Mouse (Mus musculus) skeletal muscle tissue, adult 2 months (tissue): ENCODE measurements at regions not wholly inside any gene's neighbourhood (a gene's known extent, or its start where the extent isn't known, plus 50 kb on each side); places are given as distances from the start of the nearest gene placed in this dataset.

Experiments
- DNase-seq: peaks from one replicate; pipeline ENCODE4 v3.0.0-alpha.2; 2012; ENCODE audit warnings: low read depth, low spot score

DNA sequence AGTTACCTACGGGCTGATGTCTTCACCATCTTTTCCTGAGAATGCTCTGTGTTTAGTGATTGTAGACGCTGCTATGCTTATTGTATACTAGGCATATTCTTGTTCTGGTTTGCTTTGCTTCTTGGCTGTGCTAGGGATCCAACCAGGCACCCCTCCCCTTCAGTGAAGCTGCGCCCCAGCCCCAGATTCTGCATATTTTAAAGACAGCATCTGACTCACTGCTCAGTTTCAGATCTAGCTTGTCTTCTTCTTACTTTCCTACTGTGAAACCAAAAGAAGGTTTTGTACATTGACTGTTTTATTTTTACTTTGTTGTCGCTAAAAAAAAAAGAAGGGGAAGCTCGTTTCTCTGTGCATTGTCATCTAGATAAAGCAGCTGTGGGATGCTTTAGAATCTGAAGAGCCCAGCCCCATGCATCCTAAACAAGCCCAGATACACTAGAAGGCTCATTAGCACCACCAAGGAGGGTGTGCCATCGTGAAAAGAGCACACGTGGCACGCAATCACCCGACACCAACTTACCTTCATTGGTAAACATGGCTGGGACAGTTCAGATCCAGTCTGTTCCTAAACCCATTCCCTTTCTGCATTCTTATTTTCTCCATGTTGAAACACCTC, 83.7 kb upstream of the Phyhipl start:
- DNase-seq = no peak

- DNase-seq = no peak
Observed at GRCm38 (mm10) chr10:70738686-70739085, 82.9 kb upstream of the Phyhipl start.

DNA sequence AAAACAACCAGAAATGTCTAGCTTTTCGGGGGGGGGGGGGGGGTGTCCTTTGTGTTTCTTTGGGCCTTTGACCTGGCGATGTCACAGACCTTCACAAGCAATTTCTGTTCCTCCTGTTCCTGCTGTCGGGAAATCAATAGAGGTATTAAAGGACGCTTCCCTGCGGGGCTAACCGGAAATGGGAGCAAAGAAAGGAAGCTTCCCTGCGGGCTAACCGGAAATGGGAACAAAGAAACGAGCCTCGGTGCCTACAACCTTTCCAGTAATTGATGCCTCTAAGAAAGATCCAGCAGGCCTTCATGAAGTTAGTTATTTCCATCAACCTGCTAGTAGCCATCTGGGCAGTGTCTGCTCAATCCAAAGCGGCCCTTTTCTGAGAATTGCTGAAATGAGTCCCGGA, 78.2 kb upstream of the Phyhipl start:
- DNase-seq = no peak

DNA sequence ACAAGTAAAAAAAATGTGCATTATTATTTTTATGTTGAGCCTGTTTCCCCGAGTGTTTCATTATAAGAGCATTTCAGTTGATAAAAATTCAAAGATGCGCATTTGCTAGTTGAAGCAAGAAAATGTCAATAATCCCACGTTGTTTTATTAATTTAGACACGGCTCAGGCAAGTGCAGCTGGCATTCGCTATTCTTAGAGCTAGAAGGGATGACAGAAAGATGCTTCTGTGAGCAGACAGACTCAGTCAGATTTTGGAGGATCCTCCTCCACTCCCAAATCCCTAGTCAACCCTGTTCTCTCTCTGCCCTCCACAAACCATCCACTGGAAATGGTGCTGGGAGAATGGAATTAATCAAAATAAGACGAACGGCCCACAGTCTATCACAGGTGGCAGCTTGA, 77.7 kb upstream of the Phyhipl start:
- DNase-seq = no peak

DNA sequence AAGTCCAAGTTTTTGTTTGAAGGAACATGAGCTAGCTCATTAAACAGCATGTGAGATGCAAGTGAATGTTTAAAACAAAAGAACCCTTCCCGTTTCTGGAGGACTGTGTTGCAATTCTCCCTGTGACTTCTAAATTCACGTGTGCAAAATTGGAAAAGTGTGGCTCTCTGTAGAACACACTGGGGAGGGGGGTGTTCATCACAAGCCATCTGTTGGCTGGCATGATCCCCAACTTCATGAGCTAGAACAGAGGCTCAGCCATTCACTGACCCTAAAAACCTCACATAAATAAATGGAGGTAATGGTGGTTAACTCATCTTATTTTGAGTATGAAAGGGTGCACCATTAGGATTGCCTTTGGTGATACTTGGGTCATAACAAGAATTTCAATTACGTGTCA, 69.3 kb upstream of the Phyhipl start:
- no peak for DNase-seq

DNA sequence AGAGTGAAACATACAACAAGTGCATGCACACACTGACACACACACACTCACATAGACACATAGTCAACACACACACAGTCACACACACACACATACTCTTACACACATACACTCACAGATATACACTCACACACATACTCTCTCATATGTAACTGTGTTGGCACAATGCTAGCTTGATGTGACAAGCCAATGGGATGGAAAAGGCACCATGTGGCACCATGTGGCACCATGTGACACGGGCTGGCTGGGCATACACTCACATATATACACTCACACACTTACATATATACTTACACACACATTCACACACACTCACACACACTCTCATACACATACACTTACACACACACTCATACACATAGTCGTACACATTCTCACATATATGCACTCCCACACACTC, 67.0 kb upstream of the Phyhipl start:
- DNase-seq = no peak

DNA sequence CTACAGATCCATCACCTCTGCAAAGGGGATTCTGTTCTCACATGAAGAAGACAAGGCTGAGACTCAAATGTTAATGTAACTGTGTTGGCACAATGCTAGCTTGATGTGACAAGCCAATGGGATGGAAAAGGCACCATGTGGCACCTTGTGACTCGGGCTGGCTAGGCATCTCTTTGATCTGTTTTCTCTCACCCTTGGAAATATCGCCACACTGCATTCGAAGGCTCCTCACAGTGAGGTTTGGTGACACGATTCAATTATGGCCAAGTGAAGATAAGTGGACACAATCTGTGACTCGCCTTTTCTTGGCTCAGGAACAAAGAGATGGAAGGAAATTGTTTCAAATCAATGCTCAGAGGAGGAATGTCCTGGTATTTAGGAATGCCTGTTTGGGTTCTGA, 66.6 kb upstream of the Phyhipl start:
- no peak for DNase-seq

- DNase-seq = peak; percentile 18
Observed at GRCm38 (mm10) chr10:70717464-70717863, 61.7 kb upstream of the Phyhipl start.

- peak; percentile 73 for DNase-seq
Observed at GRCm38 (mm10) chr10:70717025-70717424, 61.3 kb upstream of the Phyhipl start.

GRCm38 (mm10) chr10:70713306-70713705, 57.5 kb upstream of the Phyhipl start:
- DNase-seq = no peak

DNA sequence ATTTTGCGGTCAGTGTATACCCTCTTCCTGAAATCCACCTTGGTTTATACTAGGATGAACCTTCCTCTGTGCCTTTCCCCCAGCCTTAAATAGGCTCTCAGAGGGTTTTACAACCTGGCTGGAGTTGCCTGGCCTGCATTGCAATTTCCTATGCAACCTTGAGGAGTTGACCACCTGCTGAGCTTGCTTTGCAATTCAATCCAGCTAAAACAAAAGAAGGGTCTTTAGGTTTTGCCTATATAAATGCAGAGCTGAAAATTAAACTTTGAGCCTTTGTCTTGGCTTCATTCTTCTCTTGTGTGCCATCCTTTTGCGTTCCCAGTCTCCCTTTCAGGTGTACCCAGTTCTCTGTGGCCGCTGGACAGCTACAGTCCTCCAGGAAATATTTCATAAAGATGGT, 53.0 kb upstream of the Phyhipl start:
- DNase-seq = no peak
